Mouse (Mus musculus) midbrain, embryonic 13.5 days (tissue): ENCODE measurements around the gene Ddx28. TPM values are rescaled to one million over a fixed set of nuclear protein-coding genes. Genes with fewer than 3 reads are reported as not detected.

Experiments
- ATAC-seq: fragments of 200-750 bp; cut with Nextera tagmentation; 2 replicates; pipeline ENCODE4 v1.8.0; 2017; ENCODE audit warnings: mild to moderate bottlenecking, moderate TSS enrichment, moderate library complexity
- H3K27ac ChIP-seq: fragments of 300-500 bp; sonication (generic); 2 replicates; pipeline ENCODE4 v1.5.1; 2015; ENCODE audit warnings: inconsistent platforms, mild to moderate bottlenecking, moderate library complexity
- H3K27me3 ChIP-seq: fragments of 300-500 bp; sonication (generic); 2 replicates; pipeline ENCODE4 v1.6.1; 2015; ENCODE audit warnings: mild to moderate bottlenecking, inconsistent platforms
- H3K36me3 ChIP-seq: fragments of 300-500 bp; sonication (generic); 2 replicates; pipeline ENCODE4 v1.6.1; 2015; ENCODE audit warnings: mild to moderate bottlenecking, inconsistent platforms
- H3K4me1 ChIP-seq: fragments of 300-500 bp; sonication (generic); replicated peaks from 2 replicates; pipeline ENCODE4 v1.6.1; 2015; ENCODE audit warnings: inconsistent platforms
- H3K4me2 ChIP-seq: fragments of 300-500 bp; sonication (generic); replicated peaks from 2 replicates; pipeline ENCODE4 v1.6.1; 2015; ENCODE audit warnings: moderate library complexity, mild to moderate bottlenecking, inconsistent platforms
- H3K4me3 ChIP-seq: fragments of 300-500 bp; sonication (generic); replicated peaks from 2 replicates; pipeline ENCODE4 v1.5.1; 2015; ENCODE audit warnings: mild to moderate bottlenecking, inconsistent platforms
- H3K9ac ChIP-seq: fragments of 300-500 bp; sonication (generic); replicated peaks from 2 replicates; pipeline ENCODE4 v1.6.1; 2015; ENCODE audit warnings: mild to moderate bottlenecking, inconsistent platforms
- H3K9me3 ChIP-seq: fragments of 300-500 bp; sonication (generic); 2 replicates; pipeline ENCODE4 v1.6.1; 2016; ENCODE audit warnings: mild to moderate bottlenecking, inconsistent platforms
- WGBS: fragments of 180-500 bp; shearing (Covaris S2); methylation state at CpG from one replicate; pipeline ENCODE4 v1.1.7; 2015; 5-methylcytosine and 5-hydroxymethylcytosine counted together
- polyA plus RNA-seq: library from polyadenylated mRNA; unstranded; fragments of >200 nt; fragmentation: Nextera tagmentation; extraction: Ambion mirVana; gene quantifications from 2 replicates; pipeline ENCODE4 v1.2.1, GENCODE M21; 2015

The Ddx28 gene
- polyA plus RNA-seq: 19.1 and 20.6 TPM in 2 replicates

DNA sequence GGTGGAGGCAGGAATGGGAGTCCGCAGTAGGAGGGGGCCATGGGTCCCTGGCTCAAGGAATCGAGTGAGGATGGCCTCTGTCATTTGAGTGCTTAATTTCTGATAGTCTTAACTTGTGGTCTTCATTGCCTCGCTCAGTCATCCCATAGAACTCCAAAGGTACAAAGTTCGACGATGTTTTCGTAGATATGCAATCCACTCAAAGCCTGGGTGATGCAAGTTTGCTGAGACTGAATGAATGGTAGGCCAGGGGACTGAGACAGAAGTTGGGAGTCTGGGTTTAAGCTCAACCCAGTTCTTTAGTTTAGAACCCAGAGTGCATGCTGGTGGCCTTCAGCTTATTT is at the start of gene Ddx28:
Gene Ddx28 (minus strand): TSS at position 240 of the 344 bp plus-strand sequence.
- 5% methylated on average over 6 of the region's 6 CpGs for WGBS
- H3K4me2 ChIP-seq: peak within 1 kb of the TSS; percentile 100
- H3K9me3 ChIP-seq: no peaks in the 10 kb centered on the region
- peak within 1 kb of the TSS; percentile 90 for H3K9ac ChIP-seq
- H3K27ac ChIP-seq: peak within 1 kb of the TSS; percentile 61
- no peaks in the 10 kb centered on the region for H3K27me3 ChIP-seq
- ATAC-seq: no peak
- peak within 1 kb of the TSS; percentile 91 for H3K4me3 ChIP-seq
- peaks cover 19% of the 10 kb centered on the region for H3K4me1 ChIP-seq
- H3K36me3 ChIP-seq: peaks cover 17% of the 10 kb centered on the region

DNA sequence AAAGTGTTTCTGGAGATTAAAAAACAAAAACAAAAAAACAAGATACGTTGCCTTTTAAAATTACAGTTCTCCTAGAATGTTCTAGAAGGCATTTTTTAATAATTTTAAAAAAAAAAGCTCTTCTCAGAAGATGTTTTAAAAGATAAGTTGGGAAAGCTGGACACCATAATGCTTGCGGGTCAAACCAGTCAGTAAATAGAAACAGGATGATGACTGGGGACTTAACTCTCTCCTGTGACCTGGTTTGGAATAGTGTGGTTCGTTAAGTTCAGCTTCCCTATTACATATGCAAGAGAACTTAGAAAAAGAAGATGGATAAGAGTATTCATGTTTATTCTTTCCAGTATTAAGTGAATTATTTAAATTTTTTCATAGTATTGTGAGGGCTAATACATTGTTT is 48.8 kb upstream of the Ddx28 start:
- 8% methylated on average over 3 of the region's 3 CpGs for WGBS

DNA sequence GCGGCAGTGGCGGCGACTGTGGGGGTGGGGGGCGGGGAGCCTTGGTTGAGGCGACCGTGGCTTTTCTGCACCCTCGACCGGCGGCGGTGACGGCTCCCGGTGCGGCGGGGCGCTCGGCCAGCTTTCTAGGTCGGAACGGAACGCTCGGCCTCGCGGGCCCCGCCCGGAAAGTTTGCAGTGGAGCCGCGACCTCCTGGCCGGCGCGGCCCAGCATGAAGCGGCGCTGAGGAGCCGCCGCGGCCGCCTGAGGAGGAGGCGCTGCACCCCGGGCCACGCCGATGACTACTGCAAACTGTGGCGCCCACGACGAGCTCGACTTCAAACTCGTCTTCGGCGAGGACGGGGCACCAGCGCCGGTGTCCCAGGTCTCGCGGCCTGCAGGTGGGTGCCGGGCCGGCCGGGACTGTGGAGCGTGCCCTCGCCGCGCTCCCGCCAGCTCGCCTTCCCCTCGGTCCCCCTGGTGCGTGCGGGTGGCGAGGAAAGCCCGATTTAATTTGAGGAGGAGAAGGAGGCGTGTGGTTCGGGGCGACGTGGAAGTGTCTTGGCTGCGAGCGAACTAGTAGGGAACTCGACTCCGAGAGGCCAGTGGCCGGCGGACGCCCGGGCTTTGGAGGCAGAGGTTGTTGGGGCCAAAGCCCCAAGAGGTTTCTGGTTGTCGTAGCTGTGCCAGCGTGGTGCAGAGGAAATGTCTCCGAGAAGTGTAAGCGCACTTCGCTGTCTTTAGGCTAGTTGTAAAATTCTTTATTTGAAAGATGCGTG is 48.1 kb upstream of the Ddx28 start:
- peak overlapping the region; percentile 77 for H3K9ac ChIP-seq
- under 1% methylated on average over 82 of the region's 83 CpGs for WGBS
- H3K27me3 ChIP-seq: no peaks in the 10 kb centered on the region
- peak overlapping the region; percentile 77 for H3K4me2 ChIP-seq
- H3K27ac ChIP-seq: peak overlapping the region; percentile 89
- H3K4me3 ChIP-seq: peak overlapping the region; percentile 70
- H3K9me3 ChIP-seq: no peaks in the 10 kb centered on the region
- ATAC-seq: peak; percentile 85
- H3K36me3 ChIP-seq: no peaks in the 10 kb centered on the region
- peaks cover 31% of the 10 kb centered on the region for H3K4me1 ChIP-seq

More for the DNA sequence above, 48.8 kb upstream of the Ddx28 start:
- H3K4me2 ChIP-seq: peak overlapping the region; percentile 77
- H3K36me3 ChIP-seq: no peaks in the 10 kb centered on the region
- no peak overlapping the region for H3K27ac ChIP-seq
- no peaks in the 10 kb centered on the region for H3K9me3 ChIP-seq
- H3K9ac ChIP-seq: peak overlapping the region; percentile 77
- H3K4me3 ChIP-seq: peak overlapping the region; percentile 70
- no peak for ATAC-seq
- no peaks in the 10 kb centered on the region for H3K27me3 ChIP-seq
- H3K4me1 ChIP-seq: peaks cover 31% of the 10 kb centered on the region

DNA sequence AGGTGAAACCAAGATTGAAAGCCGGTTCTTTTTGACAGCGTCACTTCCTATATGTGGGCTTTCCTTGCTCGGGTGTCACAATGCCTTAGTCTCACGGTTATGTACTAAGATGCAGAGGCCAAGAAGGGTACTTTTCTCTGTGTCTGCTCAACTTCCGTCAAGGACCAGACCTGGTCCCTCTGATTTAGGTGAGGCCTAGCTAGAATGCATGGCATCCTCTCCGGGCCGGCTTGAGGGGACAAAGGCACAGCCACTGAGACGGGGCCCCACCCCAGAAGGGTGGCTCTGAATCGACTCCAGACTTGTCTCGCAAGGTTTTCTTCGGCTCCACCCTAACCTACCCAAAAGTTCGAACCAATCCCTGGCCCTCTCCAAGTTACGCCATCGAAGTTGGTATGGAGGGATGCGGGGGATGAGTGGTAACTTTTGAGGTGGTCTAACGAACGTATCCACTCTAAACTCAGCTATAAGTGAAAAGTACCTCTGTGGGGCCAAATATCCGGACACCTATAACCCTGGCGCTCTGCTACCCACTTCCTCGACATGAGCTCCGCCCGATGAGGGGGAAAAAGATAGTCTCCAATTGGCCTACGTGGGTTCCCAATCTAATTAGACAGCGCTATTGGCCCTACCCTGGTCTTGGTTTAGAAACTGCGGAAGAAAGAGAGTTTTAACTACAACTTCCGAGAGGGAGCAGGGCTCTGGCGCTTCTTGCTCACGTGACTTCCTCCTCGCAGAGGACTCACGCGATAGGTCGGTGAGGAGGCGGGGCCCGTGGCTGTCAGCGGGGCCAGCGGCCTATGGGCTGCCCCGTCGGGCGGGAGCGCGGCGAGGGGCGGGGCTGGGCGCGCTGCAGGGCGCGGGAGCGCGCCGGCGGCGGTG is 47.3 kb upstream of the Ddx28 start, which contains the start of gene Nfatc3:
Gene Nfatc3 (plus strand): TSS at position 110 of the 882 bp plus-strand sequence.
- WGBS: 1% methylated on average over 48 of the region's 52 CpGs
- Histone ChIP-seq H3K9me3 (no peaks in the 10 kb centered on the region), H3K36me3 (peaks cover 3% of the 10 kb centered on the region; the same call in 1 of the 2 replicates), H3K27me3 (no peaks in the 10 kb centered on the region), H3K4me3 (peak within 1 kb of the TSS; percentile 70), H3K4me2 (peak within 1 kb of the TSS; percentile 77), H3K27ac (peak within 1 kb of the TSS; percentile 89), H3K9ac (peak within 1 kb of the TSS; percentile 77), H3K4me1 (peaks cover 31% of the 10 kb centered on the region)
- peak; percentile 97 for ATAC-seq

DNA sequence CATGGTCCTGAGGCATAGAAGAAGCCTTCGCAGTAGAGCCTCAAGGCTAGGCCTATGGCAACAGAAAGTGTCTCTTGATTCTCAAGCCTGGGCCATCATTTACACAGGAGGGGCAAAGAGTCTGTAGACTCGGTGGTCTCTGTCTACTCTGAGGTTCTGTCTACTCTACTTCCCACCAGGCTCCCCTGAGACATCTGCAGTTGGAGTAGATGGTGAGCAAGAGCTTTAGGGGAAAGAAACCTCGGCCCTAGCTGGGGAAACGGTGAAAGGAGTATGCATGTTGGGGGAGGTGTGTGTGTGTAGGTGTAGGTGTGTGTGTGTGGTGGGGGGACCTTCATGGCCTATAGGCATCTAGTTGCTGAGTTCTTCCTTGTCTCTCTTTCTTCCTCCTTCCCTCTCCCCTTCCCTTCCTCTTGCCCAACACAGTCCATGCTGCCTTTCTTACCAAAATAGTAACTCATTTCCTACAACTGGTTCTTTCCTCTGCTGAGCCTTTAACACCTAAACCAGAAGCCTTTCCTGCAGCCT is 44.8 kb upstream of the Ddx28 start:
- no peak for ATAC-seq
- no peak overlapping the region for H3K27ac ChIP-seq
- no peaks in the 10 kb centered on the region for H3K9me3 ChIP-seq
- H3K36me3 ChIP-seq: peaks cover 28% of the 10 kb centered on the region
- no peak overlapping the region for H3K9ac ChIP-seq
- WGBS: 92% methylated on average over 4 of the region's 4 CpGs
- no peak overlapping the region for H3K4me3 ChIP-seq
- H3K4me1 ChIP-seq: peaks cover 20% of the 10 kb centered on the region
- no peak overlapping the region for H3K4me2 ChIP-seq
- H3K27me3 ChIP-seq: no peaks in the 10 kb centered on the region

DNA sequence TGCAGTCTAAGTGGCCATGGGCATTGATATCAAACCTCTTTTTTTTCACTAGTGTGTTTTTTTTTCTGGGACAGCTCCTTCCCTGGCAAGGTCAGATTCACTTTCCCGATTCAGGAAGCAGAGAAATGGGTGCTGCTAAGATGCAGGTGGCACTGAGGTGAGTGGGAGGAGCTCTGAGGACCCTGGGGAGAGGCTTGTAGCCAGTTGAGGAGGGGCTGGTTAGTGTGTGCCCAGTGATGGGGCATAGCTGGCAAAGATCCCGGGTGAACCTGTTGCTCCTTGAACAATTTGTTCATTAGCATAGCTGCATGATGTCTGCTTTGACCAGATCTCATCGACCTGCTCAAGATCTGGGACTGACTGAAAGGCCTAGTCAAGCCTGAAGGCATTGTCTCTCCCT is 43.4 kb upstream of the Ddx28 start:
- no peak overlapping the region for H3K4me3 ChIP-seq
- H3K4me2 ChIP-seq: no peak overlapping the region
- H3K9me3 ChIP-seq: no peaks in the 10 kb centered on the region
- no peak overlapping the region for H3K9ac ChIP-seq
- peaks cover 9% of the 10 kb centered on the region for H3K4me1 ChIP-seq
- no peaks in the 10 kb centered on the region for H3K27me3 ChIP-seq
- ATAC-seq: no peak
- 49% methylated on average over 3 of the region's 3 CpGs for WGBS
- H3K36me3 ChIP-seq: peaks cover 43% of the 10 kb centered on the region
- no peak overlapping the region for H3K27ac ChIP-seq

DNA sequence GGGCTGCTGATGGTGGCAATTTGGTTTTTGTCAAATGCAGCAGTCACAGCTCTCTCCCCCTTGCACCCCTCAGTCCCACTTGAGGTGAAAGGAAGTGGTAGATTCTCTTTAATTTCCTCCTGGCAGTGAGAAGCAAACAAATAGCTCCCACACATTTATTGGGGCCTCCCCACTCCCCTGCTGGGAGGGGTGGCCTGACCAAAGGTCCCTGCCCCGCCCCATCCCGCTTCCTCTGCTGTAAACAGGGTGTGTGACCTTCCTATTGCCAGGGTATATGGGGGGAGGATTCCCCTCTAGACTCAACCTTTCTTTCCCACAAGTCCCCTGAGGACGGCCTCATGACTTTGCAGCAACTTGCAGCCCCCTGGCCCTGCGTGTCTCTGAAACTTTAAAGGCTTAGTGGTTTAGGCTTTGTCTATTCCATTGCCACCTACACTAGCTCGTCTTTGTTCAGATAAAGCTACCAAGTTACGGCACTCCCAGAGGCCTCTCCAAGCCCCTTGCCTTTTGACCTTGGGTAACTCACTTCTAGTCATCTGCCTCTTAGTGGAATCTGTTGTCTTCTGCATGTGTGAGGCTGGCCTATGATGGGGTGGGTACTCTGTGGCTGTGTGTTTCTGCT is 42.6 kb upstream of the Ddx28 start:
- 86% methylated on average over 6 of the region's 6 CpGs for WGBS
- Histone ChIP-seq H3K36me3 (peaks cover 48% of the 10 kb centered on the region), H3K27me3 (no peaks in the 10 kb centered on the region), H3K4me3 (no peak overlapping the region), H3K9me3 (no peaks in the 10 kb centered on the region), H3K4me1 (peaks cover 9% of the 10 kb centered on the region), H3K27ac (no peak overlapping the region), H3K9ac (no peak overlapping the region), H3K4me2 (no peak overlapping the region)
- no peak for ATAC-seq

DNA sequence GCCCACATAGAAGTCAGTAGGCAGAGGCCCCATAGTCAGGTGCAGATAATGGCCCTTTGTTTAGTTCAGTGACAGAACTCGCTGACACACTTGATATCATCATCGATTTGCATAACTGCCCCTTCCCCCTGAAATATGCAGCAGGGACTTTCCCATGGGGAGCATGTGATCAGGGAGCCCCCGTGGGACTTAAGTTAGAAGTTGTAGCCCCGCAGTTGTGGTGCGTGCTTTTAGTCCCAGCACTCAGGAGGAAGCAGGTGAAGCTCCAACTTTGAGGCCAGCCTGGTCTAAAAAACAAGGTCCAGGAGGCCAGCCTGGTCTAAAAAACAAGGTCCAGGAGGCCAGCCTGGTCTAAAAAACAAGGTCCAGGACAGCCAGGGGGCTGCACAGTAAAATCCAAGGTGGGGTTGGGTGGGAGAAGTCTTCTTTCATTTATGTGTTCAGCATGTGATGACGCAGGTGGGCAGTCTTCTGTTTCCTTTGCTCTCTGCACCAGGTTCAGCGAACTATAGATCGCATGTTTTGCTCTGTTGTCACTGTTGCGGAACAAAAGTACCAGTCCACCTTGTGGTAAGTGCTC is 40.9 kb upstream of the Ddx28 start:
- no peaks in the 10 kb centered on the region for H3K27me3 ChIP-seq
- H3K36me3 ChIP-seq: peaks cover 56% of the 10 kb centered on the region
- 95% methylated on average over 9 of the region's 9 CpGs for WGBS
- no peak overlapping the region for H3K4me2 ChIP-seq
- H3K27ac ChIP-seq: no peak overlapping the region
- no peak overlapping the region for H3K4me3 ChIP-seq
- no peak overlapping the region for H3K9ac ChIP-seq
- no peak for ATAC-seq
- H3K9me3 ChIP-seq: no peaks in the 10 kb centered on the region
- H3K4me1 ChIP-seq: no peaks in the 10 kb centered on the region

DNA sequence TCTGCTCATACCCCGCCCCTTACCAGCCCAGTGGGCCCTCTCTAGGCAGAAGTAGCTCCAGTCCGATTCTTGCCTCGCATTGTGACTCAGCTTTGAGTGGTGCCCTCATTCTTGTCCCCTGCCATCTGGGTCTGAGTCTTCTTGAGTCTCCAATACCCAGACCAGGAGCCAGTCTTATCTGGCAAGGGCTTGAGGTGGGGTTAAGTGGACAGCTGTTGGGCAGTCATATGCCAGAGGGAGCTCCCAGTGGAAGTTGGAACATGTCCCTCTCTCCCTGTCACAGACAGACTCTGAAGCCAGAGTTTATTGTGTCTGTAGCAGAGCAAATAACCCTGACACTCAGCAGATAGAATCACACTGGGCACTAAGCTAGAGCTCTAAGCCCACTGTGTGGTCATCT is 39.4 kb upstream of the Ddx28 start:
- Histone ChIP-seq H3K36me3 (peaks cover 56% of the 10 kb centered on the region), H3K4me1 (no peaks in the 10 kb centered on the region), H3K27me3 (no peaks in the 10 kb centered on the region), H3K9ac (no peak overlapping the region), H3K27ac (no peak overlapping the region), H3K4me2 (no peak overlapping the region), H3K4me3 (no peak overlapping the region), H3K9me3 (no peaks in the 10 kb centered on the region)
- WGBS: 94% methylated on average over 3 of the region's 3 CpGs
- no peak for ATAC-seq

DNA sequence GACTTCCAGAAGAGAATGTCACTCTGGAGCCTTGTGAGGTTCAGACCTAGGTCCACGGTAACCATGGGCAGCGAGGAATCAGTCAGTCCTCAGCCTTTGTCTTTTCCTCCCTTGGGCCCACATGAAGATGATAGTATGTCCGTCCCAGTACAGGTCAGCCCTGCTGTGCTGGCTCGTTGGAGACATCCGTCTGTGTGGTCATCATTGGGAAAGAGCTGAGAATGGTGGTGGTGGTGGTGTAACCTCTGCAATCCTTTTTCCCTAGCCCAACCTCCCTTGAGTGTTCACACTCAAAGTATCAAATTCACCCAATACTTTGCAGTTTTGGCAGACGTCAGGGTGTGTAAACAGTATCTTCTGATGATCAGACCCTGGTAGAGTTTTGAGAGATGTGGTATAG is 38.2 kb upstream of the Ddx28 start:
- H3K9ac ChIP-seq: no peak overlapping the region
- no peak overlapping the region for H3K4me3 ChIP-seq
- H3K9me3 ChIP-seq: no peaks in the 10 kb centered on the region
- H3K4me2 ChIP-seq: no peak overlapping the region
- no peak overlapping the region for H3K27ac ChIP-seq
- ATAC-seq: no peak
- H3K4me1 ChIP-seq: no peaks in the 10 kb centered on the region
- H3K36me3 ChIP-seq: peaks cover 63% of the 10 kb centered on the region
- WGBS: 85% methylated on average over 6 of the region's 6 CpGs
- no peaks in the 10 kb centered on the region for H3K27me3 ChIP-seq

DNA sequence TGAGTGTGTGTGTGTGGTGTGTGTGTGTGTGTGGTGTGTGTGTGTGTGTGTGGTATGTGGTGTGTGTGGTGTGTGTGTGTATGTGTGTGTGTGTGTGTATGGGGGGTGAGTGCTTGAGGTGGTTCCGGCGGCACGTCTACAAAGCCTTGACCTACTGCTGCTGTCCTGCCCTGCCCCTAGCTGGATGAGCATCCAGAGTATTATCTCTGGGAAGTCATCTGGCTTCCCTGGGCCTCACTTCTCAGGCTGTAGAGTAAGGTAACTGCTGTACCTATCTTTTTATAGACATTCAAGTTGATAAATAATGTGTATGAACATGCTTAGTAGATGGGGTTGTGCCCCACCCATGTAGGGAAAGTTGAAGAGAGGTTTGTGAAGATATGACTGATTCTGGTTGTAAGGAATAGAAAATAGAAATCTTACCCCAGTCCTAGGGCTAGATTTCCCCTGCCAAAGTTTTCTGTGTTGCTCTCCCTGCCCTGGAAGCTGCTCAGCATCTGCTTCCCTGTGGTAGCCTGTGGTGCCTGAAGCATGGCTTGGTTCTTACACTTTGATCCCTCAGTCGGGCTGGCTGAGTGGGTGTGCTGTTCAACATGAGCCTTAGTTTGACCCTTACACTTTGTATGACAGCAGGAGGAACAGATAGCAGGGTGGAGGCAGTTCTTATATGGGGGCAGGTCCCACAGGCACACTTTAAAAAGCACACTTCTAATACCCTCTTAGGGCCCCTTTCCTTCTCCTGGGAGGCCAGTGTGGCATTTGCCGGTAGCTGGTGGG is 36.4 kb upstream of the Ddx28 start:
- 85% methylated on average over 5 of the region's 5 CpGs for WGBS
- H3K27me3 ChIP-seq: no peaks in the 10 kb centered on the region
- no peaks in the 10 kb centered on the region for H3K4me1 ChIP-seq
- H3K9me3 ChIP-seq: no peaks in the 10 kb centered on the region
- peaks cover 55% of the 10 kb centered on the region for H3K36me3 ChIP-seq
- no peak overlapping the region for H3K9ac ChIP-seq
- no peak overlapping the region for H3K4me2 ChIP-seq
- ATAC-seq: no peak
- no peak overlapping the region for H3K4me3 ChIP-seq
- no peak overlapping the region for H3K27ac ChIP-seq
